Mouse (Mus musculus): ENCODE data around the gene Sv2c. TPM values are rescaled to one million over a fixed set of nuclear protein-coding genes. Genes with fewer than 3 reads are reported as not detected.

The Sv2c gene
- total and polyA plus RNA-seq, 3 experiments, result 0.12 to 1.1 (median 0.89) TPM

DNA sequence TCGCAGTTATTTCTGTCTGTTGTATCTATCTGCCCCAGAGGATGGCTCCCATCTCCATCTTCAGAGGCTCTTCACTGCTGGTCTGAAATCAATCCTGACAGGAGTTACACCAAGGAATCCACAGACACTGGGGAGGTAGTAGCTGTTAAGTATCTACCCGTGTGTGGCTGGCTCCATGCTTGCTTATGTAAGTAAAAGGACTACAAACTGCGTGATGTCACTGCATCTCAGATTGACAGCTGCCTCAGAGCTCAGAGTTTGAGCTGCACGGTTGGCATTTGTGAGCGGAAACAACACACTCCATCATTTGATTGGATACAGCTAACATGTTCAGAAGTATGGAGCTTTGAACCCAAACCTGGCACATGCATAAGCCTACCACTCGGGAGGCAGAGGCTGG is 187.8 kb downstream of the Sv2c start:
- no peak for DNase-seq

DNA sequence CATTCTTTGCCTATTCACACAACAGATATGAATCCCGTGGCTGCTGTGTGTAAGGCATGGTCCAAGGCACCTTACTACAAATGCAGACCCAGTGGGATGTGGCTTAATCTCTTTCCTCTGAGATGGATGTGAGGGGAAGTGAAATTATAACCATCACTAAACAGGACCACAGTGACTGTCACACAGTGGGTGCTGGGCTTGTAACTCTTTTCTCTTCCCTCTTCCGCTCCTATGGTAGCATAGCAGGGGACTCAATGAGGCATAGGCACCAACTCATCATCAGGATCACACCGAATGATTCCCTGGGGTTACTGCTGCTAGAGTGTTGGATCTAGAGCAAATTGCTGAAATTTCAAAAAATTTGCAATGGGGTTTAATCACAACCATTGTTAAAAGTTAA is 188.5 kb downstream of the Sv2c start:
- DNase-seq, result no peak

DNA sequence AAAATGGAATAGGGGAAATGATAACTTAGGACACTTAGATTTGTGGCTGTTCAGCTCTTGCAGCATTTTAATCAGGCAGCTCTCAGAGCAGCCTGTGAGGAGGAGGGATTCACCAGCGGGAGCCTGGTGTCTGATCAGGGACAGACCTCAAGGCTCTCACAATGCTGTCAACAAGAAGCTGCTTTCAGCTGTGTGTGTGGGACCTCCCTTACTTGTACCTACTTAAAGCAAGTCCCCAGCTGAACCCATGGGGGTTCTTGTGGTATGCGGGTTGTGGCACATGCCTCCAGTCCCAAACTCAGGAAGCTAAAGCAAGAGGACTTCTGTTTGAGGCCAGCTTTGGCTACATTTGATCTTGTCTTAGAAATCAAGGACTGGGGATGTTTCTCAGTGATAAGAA is 189.8 kb downstream of the Sv2c start:
- DNase-seq, result no peak

DNA sequence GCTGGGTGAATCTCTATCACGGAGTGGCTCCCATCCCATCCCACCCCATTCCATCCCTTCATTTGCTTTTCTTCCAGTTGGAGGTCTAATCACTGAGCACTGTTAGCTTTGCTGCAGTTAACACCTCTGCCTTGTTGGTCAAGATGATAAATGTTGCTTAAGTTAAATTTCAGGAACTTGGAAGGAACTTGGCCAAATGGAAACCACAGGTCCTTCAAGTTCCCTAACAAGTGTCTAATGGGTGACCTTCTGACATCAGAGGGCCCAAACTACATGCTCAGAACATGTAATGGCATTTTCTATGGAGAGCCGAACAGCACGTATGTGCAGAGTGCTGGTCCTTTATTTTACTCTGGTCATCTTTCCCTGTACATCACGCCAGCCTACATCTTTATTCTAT is 190.5 kb downstream of the Sv2c start:
- DNase-seq, result no peak

- no peak for DNase-seq
Measured at GRCm38 (mm10) chr13:95940811-95941210, 191.6 kb downstream of the Sv2c start.

DNA sequence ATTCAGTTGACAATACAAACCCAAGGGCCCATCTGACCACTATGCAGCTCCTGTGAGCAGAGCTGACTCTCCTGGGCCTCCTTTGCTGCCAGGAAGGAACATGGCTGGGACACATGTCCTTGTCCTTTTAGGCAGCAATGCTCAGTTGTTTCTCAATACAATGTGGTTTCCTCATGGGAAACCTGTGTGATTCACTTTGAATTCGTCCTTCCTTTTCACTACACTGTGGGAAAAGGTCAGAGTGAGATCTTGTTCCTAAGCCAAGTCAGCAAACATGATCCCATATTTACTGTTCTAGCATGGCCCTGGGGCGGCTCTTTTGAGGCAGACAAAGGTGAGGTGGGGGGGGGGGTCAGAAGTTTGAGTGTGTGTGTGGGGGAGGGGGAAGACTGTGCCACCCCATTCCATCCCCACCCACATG is 208.2 kb downstream of the Sv2c start:
- DNase-seq, result peak; percentile 55

DNA sequence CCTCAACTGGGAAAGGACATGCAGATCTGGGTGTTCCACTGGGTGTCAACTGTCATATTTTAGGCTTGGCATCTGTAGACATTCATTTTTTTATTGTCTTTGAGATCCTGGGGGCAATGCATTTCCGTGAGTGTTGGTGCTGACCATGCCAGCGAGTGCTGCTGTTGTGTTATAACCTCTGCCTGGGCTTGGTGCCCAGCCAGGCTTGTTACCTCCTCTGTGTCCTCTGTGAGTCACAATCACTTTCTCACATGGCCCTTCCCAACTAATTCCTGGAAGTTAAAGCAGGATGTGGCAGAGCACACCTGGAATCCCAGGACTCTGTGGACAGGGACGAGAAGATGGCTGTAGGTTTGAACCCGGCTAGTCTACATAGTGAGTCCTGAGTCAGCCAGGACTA is 209.8 kb downstream of the Sv2c start:
- peak; percentile 55 for DNase-seq

- peak; percentile 29 for DNase-seq
Measured at GRCm38 (mm10) chr13:95918624-95919284, 213.6 kb downstream of the Sv2c start.

GRCm38 (mm10) chr13:95913046-95913406 is 219.4 kb downstream of the Sv2c start:
- no peak for DNase-seq

DNA sequence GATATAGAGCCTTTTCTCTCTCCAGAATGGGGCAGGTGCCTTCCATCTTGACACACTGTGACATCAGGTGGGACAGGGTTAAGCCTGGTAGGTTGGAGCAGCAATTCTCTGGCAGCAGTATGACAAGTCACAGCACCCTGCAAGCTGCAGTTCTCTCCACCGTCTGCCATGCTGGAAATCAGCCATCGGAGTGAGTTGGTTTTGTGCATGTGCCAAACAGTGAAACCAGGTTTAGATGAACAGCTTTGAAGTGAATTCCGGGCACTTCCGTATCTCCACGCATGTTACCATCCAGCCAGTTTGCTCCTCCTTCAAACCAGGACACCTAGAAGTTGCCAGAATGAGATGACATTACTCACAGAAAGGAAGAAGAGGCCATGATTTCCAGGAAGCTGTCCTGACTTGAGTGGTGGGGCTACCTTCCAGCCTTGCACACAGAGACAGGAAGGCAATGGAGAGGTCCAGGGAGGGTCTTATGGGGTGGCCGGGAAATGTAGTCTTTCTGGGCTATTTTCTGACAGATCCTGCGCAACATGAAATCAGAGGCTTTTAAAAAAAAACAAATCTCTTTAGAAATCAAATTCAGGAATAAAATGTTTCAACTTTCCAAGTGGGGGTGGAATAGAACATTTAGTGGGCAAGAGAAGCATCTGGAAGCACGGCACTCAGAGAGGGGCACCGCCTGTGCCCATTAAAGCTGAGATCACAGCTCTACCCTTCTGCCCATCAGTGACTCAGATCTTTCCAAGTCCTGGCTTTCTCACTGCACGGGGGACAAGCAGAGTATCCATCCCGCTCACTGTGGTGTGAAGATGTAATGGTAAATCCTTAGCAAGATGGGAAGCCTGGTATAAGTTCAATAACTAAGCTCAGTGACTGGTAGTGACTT is 220.0 kb downstream of the Sv2c start:
- peak; percentile 53 for DNase-seq

DNA sequence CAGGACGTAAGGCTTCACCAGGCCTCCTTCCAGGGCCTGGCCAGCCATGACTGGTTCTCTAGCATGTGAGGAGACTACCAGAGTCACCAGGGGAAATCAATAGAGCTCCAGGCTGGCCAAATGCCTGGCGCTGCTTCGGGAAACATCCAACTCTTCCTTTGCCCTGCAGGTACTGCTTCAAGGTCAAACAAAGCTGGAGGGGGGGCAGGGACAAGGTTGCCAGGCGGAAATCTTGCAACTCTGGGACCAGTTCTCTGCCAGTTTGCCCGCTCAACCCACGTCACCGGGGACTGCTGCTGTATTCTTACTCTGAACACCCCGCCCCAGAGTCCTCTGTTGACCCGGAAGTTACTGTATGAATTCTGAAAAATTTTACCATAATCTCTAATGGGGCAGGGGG is 222.1 kb downstream of the Sv2c start:
- no peak for DNase-seq

DNA sequence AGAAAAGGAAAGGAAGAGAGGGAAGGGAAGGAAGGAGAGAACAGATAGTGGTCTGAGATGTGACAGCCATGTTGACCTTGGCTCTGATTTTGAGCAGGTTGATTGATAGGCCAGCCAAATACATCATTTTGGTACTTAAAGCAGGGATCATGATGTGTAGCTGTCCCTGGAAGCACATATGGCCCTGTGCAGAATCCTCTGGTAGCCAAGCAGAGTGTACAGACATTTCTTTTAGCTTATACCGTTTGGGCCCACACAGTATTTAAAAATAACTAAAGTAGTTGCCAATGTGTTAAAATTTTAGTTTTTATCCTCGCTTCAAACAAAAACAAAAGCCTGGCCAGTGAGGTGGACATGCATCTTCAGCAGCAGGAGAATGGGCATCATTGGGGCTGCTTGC is 223.1 kb downstream of the Sv2c start:
- DNase-seq, result no peak

Other genes with a start within 250 kb of the Sv2c start
- gene Iqgap2, start 240.7 kb downstream of the Sv2c start, total RNA-seq (2021), result 100 to 1,000 TPM; 107 to 186 TPM
- gene Iqgap2, start 240.7 kb downstream of the Sv2c start, polyA plus RNA-seq (2012; rRNA removed), result 9.0 and 9.5 TPM in 2 replicates
- 10 to 100 TPM; 14.0 to 27.2 TPM for gene Gm20075, start 51.2 kb downstream of the Sv2c start, total RNA-seq (2021)
- 0.07 TPM in 1 of 2 replicates, not detected in the other for gene Gm20075, start 51.2 kb downstream of the Sv2c start, polyA plus RNA-seq (2012; rRNA removed)
- gene Gm17190, start 50.5 kb downstream of the Sv2c start, total RNA-seq (2021), result not detected
- not detected in 2 replicates for gene Gm17190, start 50.5 kb downstream of the Sv2c start, polyA plus RNA-seq (2012; rRNA removed)